Mouse (Mus musculus) forebrain, embryonic 10.5 days (tissue): ENCODE results near the gene Gm8922. TPM values are rescaled to one million over a fixed set of nuclear protein-coding genes. Genes with fewer than 3 reads are reported as not detected.
"Not testable (repeated sequence)": the region's sequence is repeated elsewhere in the genome, so short reads cannot be mapped to it uniquely, and the experiment has no call there.

Source experiments
- DNase-seq: peaks from one replicate; pipeline ENCODE4 v3.0.0-alpha.2; 2017; ENCODE audit warnings: low spot score; ENCODE audit errors: extremely low spot score
- H3K27ac ChIP-seq: fragments of 300-500 bp; sonication (generic); 2 replicates; pipeline ENCODE4 v1.5.1; 2016; ENCODE audit warnings: mild to moderate bottlenecking
- H3K27me3 ChIP-seq: fragments of 300-500 bp; sonication (generic); 2 replicates; pipeline ENCODE4 v1.6.1; 2016; ENCODE audit warnings: mild to moderate bottlenecking; ENCODE audit not compliant: poor library complexity, severe bottlenecking
- H3K36me3 ChIP-seq: fragments of 300-500 bp; sonication (generic); replicated peaks from 2 replicates; pipeline ENCODE4 v1.6.1; 2016; ENCODE audit warnings: mild to moderate bottlenecking, moderate library complexity
- H3K4me1 ChIP-seq: fragments of 300-500 bp; sonication (generic); 2 replicates; pipeline ENCODE4 v1.6.1; 2016
- H3K4me3 ChIP-seq: fragments of 300-500 bp; sonication (generic); 2 replicates; pipeline ENCODE4 v1.5.1; 2016; ENCODE audit warnings: mild to moderate bottlenecking, moderate library complexity
- H3K9me3 ChIP-seq: fragments of 300-500 bp; sonication (generic); 2 replicates; pipeline ENCODE4 v1.6.1; 2016; ENCODE audit warnings: mild to moderate bottlenecking, moderate library complexity
- WGBS: fragments of 180-500 bp; shearing (Covaris S2); methylation state at CpG from one replicate; pipeline ENCODE4 v1.1.7; 2016; 5-methylcytosine and 5-hydroxymethylcytosine counted together
- polyA plus RNA-seq: library from polyadenylated mRNA; unstranded; fragments of >200 nt; fragmentation: Nextera tagmentation; extraction: Ambion mirVana; gene quantifications from 2 replicates; pipeline ENCODE4 v1.2.1, GENCODE M21; 2016

The Gm8922 gene
- polyA plus RNA-seq, result not detected in 2 replicates

DNA sequence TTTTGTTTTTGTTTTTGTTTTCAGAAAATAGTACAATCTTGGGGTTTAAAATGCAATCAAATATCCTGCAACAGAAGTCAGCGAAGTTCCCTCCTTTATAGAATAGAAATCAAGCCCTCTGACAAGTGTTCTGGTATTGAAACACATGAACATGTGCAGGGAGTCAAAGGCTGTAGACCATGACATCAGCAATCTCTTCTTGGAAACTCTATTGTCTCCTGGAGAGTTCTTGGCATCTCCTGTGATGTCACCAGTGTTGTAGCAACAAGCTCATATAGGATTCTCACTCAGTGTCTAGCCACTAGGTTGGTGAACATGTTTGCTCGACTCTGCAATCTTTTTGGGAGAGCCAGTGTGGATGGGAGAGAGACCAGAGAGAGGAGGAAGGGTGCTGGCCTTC is at the start of gene Gm8922:
Gm8922 (plus strand) TSS at position 301 of the 400 bp plus-strand sequence.
- H3K27me3 ChIP-seq, H3K27ac ChIP-seq, H3K4me1 ChIP-seq, DNase-seq, H3K36me3 ChIP-seq, H3K9me3 ChIP-seq, H3K4me3 ChIP-seq: not testable (repeated sequence)
- no CpG with 5 or more reads among the region's 2 CpGs for WGBS

Other genes with a start within 250 kb of the Gm8922 start
- gene Gm8906, start 179.3 kb upstream of the Gm8922 start, polyA plus RNA-seq, result not detected in 2 replicates
- not detected in 2 replicates for gene Gm6460, start 87.0 kb upstream of the Gm8922 start, polyA plus RNA-seq
- gene Gm8926, start 88.6 kb downstream of the Gm8922 start, polyA plus RNA-seq, result not detected in 2 replicates
- not detected in 2 replicates for gene Gm6465, start 163.6 kb downstream of the Gm8922 start, polyA plus RNA-seq
- not detected in 2 replicates for gene 4933402N22Rik, start 236.1 kb downstream of the Gm8922 start, polyA plus RNA-seq